Mouse (Mus musculus) 3T3-L1 (cell line): ENCODE results near the gene Etv1.
A peak's percentile ranks its signal among the peaks of the same experiment; 100 is the strongest.

Source experiments
- DNase-seq: peaks from one replicate; pipeline ENCODE4 v3.0.0-alpha.2; 2015; ENCODE audit warnings: low read depth, low spot score

The Etv1 gene

DNA sequence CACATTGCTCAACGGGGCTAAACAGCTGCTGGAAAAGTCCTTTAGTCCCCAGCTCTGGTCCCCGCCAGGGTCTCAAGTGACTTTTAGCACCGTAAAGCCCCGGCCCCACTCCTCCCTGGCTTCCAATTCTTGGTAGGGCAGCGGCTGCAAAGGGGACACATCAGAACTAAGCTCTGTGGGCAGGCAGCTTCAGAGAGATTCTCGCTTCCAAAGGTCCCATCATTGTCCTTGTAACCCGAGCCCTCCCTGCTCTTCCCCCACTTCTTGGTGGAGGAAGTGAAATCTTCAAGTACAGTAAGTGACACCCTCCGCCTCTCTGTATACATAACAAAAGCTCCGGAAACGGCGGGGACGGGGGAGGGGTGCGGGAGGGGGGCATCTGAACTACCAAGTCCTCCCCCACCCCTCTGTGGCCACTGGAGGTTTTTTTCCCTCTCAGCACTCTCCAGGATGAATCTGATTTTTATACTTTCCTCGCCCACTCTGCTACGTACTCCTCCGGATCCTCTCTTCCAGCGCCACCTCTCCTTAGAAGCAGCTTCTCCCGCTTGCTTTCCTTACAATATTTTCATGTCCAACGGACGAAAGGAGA lies at the start of gene Etv1:
TSS of gene Etv1 (plus strand) at position 195 of the 592 bp plus-strand sequence.
- peak; percentile 76 for DNase-seq

DNA sequence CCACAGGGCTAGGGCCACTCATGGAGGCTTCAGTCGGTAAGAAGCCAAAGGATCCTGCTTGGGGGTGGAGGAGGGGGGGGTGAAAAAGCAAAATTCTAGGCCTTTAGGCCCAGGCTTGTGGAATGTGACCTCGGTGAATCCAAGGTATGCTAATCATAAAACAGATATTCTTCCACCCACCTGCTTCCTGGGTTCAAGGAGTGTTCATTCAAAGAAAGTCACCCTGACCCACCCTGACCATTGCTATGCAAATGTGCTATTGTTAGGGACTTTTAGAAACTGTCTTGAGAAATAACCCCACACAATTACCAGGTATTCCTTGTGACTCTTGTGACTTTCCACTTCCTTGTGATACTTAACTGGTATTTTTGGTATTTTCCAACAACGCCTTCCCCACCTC lies 49.5 kb upstream of the Etv1 start:
- DNase-seq = no peak

GRCm38 (mm10) chr12:38730791-38731190 lies 48.4 kb upstream of the Etv1 start:
- no peak for DNase-seq

DNA sequence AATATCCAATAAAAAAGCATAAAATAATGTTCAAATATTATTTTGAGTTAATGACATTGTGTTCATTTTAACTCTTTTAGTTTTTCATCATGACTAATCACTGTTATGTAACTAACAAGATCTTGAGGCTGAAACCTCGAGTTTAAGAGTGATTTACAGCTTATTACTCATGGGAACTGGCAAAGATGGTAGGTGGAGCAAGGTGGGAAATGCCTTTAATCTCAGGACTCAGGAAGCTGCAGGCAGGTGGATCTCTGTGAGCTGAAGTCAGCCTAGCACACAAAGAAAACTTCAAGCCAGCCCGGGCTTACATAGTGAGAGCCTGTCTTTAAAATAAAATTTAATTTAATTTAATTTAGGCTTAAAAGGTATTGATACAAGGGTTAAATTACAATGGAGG lies 19.9 kb upstream of the Etv1 start:
- no peak for DNase-seq

DNA sequence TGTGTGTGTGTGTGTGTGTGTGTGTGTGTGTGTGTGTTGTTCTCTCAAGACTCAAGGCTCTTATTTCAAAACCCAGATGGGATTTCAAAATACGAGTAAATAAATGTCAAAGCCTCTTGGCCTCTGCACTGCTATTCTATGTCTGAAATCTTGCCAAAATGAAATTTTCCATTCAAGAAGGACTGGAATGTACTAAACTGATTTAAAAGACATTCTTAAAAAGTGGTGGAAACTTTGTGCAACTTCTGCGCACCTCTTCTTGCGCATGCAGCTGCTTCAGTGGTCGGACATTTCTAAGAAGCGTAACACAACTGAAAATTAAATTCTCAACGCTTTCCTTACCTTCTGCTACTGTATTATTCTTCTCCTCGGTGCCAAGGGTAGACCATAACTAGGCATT lies 1.9 kb upstream of the Etv1 start:
- peak; percentile 39 for DNase-seq

DNA sequence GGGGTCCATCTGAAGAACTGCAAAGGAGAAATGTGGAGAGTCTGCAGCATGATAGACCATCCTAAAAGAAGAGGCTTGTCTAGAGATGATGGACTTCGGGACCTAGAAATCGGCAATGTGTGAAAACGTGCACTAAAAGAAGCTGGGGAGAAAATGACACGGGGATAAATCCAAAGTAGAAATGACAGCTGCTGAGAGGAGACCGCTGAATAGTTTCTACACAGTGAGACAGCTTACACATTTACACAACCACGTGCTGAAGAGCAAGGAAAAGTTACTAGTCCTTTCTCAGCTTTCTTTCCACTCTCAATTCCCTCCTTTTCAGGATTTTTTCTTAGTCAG lies 1.3 kb upstream of the Etv1 start:
- DNase-seq = no peak

DNA sequence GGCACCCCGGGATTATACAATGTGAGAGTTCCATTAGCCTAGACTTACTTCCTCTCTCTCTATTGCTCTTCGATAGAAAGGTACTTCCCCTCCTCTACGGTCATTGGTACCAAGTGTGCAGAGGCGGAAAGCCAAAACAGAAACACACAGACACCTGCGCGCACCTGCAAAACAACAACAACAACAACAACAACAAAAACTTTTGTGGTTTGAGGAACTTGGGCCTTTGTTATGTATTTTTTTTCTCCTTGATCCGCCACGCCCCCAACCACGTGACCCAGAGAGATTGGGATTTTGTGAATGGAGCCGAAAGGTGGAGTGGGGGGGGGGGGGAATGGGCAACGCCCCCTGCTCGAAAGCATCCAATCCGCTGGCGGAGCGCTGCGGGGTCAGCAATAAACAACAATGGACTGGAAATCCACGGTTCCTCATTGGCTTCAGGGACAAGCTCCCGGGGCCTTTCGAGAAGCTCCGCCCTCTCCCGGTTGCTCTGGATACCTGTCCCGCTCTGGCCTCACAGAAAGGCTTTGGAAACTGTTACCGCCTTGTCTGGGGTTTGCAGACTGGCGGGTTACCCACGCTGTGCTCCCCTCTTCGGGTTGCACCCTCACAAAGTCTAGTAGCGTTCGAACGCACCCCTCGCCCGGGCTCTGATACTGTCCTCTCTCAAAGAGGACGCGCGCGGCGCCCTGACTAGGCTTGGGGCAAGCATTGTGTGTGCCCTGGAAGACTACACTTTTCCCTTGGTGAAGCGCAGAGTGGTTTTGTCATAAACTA lies 693 bp upstream of the Etv1 start:
- DNase-seq = peak; percentile 96

DNA sequence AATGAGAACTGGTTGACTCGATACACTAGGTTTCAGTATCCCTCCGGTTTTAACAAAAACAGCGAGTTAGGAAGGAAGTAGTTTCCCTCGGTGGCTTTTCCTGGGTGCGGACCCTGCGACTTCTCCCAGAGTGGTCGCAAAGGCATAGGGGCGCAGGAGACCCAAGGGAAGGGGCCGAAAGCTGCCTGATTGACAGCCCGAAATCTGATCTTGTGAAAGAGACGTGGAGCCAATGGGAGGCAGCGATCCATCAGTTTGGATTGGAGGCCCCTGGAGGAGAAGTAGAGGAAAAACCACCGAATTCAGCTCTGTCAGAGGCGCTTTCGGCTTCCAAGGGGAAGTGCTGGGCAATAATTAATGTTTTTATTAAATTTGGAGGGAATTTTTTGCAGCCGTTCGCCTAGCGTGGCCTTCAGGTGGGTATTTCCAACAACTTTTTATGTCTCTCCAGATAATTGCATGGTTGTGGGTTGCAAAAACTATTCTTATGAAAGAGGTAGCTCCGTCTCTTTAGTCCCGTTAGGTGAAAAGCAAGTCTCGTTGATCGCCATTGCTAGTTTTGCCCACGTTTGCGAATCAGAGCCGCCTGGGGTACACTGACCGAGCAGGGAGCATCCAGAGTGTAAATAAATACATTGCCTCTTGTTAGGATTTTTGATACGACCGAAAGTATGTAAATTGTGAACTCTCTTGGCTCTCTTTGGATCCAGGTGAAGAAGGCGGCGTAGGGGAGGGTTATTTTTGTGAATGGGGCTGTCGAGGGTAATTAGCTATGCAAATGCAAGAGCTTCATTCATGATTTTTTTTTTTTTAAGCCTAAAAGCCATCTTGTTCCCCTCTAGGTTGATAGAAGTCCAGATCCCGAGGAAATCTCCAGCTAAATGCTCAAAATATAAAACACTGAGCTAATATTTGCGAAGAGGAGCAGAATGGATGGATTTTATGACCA lies 1.1 kb downstream of the Etv1 start:
- peak; percentile 89 for DNase-seq

GRCm38 (mm10) chr12:38780955-38781304 lies 1.8 kb downstream of the Etv1 start:
- peak; percentile 48 for DNase-seq

- no peak for DNase-seq
Measured at GRCm38 (mm10) chr12:38781686-38782085, 2.5 kb downstream of the Etv1 start.

DNA sequence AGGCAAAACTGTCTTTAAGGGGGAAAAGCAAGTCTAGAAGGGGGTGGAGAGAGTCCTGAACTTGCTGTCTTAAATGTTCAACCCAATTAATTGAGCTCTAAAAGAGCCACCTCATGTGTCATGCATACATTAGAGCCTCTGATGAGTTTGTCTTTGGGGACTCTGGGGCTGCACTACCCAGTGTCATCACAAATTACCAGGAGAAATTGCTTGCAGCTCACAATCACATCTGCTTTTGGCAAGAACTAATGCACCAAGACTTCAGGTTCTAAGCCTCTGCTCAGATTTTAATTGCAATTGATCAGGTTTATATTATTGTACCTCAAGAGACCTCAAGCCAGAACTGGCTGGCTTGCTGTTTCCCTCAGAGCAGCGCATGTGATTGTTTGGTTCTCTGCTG lies 4.1 kb downstream of the Etv1 start:
- DNase-seq = no peak

GRCm38 (mm10) chr12:38784221-38784620 lies 5.0 kb downstream of the Etv1 start:
- no peak for DNase-seq

DNA sequence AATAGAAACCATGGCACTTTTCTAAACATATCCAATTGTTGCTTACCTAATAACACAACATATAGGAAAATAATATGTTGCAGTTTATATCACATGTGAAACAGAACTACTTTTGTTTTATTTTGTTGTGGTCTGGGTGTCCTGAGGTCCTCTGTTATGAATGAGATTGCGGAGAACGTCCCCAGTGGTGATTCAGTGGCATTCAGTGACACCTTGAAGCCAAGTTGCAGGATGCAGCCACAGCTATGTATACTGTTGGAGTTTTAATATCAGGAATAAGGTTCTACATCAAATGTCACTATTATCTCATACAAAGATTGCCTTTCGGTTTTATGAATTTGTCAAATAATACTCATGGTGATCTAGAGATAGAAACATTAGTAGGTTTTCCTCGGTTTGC lies 7.4 kb downstream of the Etv1 start:
- DNase-seq = no peak

DNA sequence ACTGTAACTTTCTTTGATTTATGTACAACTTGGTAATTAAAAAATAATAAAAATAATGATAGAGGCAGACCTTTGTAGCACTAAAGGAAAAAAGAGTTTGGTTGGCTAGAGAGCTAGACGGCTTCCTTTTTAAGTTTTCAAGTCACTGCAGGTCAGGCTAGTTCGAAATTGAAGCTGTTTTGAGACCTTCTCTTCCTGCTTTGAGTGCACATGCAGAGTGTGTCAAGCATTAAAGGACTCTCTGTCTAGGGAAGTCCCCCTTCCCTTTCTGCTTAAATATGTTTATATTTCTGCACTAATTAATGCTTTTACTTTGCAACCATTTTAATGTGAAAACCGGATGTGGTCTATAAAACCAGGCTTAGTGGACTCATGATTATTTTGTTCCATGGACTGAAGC lies 8.5 kb downstream of the Etv1 start:
- no peak for DNase-seq

- DNase-seq = peak; percentile 95
Measured at GRCm38 (mm10) chr12:38788621-38789020, 9.4 kb downstream of the Etv1 start.

- no peak for DNase-seq
Measured at GRCm38 (mm10) chr12:38789789-38790355, 10.7 kb downstream of the Etv1 start.

DNA sequence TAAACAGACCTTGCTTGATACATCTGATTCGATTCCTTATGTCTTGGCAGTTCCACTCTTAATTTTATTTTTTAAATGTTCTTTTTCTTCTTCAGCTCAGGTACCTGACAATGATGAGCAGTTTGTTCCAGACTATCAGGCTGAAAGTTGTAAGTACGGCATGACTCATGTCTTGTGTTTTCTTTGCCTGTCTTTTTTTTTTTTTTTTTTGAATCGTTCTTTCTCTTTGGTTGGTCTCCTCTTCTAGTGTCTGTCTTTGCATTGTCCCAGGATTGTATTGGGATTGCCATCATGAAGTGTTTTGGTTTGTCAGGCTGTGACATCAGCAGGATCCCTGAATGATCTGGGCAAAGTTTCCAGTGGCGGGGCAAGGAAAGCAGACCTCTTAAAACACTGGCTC lies 13.9 kb downstream of the Etv1 start:
- DNase-seq = peak; percentile 51

DNA sequence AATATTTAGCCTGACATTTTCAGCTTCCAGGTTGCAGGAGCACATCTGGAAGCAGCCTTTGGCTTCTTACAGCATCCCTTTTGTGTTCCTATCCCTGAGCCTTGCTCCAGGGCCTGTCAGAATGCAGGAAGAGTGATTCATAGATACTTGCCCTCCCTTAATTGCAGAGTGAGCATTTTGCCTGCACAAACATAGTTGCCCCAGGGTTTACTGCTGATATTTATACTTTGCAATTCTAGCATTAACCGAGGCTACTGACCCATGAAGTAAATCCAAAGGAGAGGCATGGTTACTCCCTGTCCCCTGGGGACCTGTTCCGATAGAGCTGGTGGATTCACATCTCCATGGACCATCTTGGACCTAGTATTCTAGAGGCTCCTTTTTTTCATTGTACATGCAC lies 14.5 kb downstream of the Etv1 start:
- peak; percentile 84 for DNase-seq

DNA sequence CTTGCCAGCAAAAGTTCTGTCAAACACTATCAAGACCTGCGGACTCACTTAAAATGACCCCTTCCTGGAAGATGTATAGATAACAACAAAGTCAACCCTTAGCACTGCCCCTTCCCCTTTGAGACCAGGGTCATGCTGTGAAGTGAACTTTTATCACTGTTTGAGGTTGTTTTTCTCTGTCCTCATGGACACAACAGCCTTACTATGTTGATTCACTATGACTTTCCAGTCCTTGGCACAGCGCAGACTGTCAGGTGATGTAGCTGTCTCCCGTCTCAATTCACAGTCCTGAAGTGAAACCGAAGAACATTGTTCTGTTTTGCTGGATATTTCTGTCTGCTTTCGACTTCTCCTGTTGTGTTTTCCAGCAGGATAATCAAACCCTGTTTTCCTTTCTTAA lies 27.9 kb downstream of the Etv1 start:
- DNase-seq = no peak

- DNase-seq = no peak
Measured at GRCm38 (mm10) chr12:38812392-38812791, 33.2 kb downstream of the Etv1 start.

- DNase-seq = peak; percentile 16
Measured at GRCm38 (mm10) chr12:38814010-38814786, 35.0 kb downstream of the Etv1 start.
